Mouse (Mus musculus) telencephalon, adult 2 months (tissue): ENCODE data around the gene Aspm.

Experiments used
- DNase-seq: peaks from one replicate; pipeline ENCODE4 v3.0.0-alpha.2; 2011; ENCODE audit warnings: low read depth, low spot score

Gene Aspm

GRCm38 (mm10) chr1:139501258-139501752, 46.7 kb downstream of the Aspm start, which contains the start of gene F13b:
TSS of gene F13b (plus strand) at chr1:139501702.
- no peak for DNase-seq

GRCm38 (mm10) chr1:139514556-139514955, 60.0 kb downstream of the Aspm start:
- DNase-seq: no peak
